Mouse (Mus musculus): ENCODE data around the gene Spsb1. TPM values are rescaled to one million over a fixed set of nuclear protein-coding genes. Genes with fewer than 3 reads are reported as not detected.

The Spsb1 gene
- total RNA-seq, 1 experiment from 2014 or later, result 0.58 TPM

DNA sequence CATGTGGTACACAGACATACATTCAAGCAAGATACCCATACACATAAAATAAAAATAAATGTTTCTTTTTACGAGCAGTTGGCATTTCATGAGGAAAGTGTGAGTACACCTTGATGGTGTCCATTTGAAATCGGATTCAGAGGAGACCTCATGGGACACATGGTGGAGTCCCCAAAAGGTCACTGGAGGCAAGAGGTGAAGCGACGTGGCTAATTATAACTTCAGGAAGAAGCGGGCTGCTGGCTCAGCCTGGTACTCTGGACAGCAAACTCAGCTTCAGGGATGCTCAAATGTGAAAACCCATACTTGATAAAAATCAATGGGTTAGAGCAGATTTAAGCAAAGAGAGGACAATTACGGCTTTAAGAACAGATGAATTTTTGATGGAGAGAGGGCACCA lies 33.5 kb upstream of the Spsb1 start:
- no peak for ATAC-seq (ENCODE audit: extremely low read depth, insufficient number of reproducible peaks, low FRiP score, poor library complexity, severe bottlenecking)

DNA sequence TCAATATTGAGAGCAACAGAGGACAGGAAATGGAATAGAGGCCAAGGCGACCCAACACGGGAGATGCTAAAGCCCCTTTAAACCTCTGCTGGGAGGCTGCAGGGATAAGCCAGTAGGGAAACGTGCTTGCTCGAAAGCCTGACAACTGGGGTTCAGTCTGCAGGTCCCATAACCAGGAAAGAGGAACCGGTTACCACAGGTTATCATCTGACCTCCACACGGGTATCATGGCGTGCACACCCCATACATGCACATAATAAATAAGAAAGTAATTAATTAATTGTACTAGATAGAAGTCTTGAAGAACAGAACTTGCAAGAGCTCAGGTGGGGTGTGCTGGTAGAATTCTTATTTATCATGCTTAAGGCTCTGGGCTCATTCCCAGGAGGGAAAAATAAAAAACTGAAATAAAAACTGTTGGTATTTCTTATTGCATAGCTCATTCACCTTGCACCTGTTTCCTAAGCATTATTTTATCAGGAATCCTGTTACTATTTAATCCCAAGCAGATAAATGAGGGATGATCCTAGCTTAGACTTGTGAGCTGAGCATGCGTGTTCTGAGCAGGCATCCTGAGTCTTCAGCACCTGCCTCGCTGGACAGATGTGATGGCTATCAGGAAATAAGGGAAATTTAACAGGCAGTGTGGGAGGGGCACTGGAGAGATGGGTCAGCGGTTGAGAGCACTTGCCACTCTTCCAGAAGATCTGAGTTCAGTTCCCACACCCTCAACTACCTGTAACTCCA lies 32.0 kb upstream of the Spsb1 start:
- no peak for ATAC-seq (ENCODE audit: extremely low read depth, insufficient number of reproducible peaks, low FRiP score, poor library complexity, severe bottlenecking)

GRCm38 (mm10) chr4:149983921-149984645 lies 29.2 kb upstream of the Spsb1 start:
- no peak for ATAC-seq (ENCODE audit: extremely low read depth, insufficient number of reproducible peaks, low FRiP score, poor library complexity, severe bottlenecking)

DNA sequence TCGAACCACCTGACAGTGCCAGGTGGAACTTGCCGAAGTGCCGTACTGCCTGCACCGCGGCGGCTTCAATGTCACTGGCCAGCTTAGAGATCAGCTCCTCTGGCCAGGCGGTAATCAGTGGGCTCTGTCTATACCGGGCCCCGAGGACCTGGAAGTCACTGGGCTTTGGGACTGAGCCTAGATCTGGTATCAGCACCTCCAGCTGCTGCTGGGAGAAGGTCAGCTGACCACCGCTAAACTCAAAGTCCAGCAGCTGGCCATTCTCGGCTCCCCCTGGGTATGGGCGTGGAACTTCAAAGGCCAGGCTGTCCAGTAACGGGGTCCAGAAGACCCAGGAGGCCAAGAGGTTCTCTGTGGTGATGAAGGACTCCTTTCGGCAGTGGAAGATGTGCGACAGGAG lies 27.3 kb upstream of the Spsb1 start:
- no peak for ATAC-seq (ENCODE audit: extremely low read depth, insufficient number of reproducible peaks, low FRiP score, poor library complexity, severe bottlenecking)

DNA sequence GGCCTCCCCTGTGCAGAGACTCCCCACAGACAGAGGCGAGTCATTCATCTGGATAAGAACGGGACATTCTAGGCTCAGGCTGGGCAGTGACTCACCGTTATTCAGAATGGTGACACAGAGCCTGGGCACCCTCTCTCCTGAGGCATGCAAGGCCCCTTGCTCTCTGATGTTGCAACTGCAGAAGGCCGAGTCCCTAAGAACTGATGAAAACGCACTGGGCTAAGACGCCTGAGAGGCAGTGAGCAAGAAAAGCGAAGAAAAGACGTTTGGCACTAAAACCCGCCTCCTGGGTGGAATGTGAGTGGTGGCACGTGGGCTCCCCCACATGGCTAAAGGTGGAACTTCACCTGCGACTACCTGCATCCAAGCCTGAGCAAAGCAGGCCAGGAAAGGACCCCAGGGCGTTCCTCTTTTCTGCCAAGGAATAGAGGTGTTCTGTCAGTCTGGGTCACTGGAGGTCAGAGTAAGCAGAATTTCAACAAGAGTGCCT lies 25.0 kb upstream of the Spsb1 start:
- ATAC-seq (ENCODE audit: extremely low read depth, insufficient number of reproducible peaks, low FRiP score, poor library complexity, severe bottlenecking), result peak; percentile 77

DNA sequence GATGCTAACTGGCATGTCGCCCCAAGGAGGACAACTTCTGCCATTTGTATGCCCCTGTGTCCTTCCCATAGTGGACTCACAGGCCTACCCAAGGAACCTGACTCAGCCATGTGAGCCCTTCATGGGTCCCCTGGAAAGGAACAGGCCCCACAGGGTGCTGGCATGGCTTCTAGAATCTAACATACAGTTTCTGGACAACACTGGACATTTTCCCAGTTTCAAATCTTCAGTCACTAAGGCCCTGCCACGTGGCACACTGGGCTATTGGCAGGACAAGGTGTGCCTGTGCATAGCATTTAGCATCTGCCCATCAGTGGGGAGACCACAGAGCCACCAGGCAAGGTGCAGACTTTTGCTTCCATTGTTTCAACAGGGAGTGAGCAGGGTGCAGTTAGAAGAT lies 24.0 kb upstream of the Spsb1 start:
- no peak for ATAC-seq (ENCODE audit: extremely low read depth, insufficient number of reproducible peaks, low FRiP score, poor library complexity, severe bottlenecking)

DNA sequence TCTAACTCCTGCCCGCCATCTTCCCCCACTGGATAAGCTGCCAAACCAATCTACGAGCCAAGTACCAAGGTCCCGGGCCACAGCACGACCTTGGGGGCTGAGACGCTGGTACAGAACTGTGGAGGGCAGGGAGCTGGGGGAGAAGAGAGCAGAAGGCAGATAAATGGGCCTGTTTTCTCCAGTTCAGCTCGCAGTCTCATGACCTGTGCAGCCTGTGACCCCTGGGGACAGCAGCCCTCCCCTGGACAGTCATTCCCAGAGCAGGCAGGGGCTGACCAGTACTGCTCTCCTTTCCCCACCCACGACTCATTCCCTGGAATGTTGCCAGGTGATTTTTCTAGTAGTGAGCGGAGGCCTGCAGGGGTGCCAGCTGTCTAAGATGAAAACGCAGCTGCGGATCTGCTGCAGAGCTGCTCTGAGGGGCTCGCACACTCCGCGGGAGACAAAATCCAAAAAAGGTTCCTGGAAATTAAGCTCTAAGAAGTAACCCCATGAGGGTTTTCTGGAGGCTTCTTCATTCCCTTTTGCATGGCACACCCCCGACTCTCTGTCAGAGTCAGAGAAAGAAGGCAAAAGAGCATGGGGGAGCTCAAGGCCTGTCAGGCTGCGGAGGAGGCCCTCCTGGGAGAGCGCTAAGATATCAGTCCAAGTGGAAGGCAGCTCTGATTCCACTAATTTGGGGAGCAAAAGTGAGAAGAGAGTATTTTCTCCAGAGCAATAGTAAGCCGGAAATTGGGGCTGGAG lies 23.1 kb upstream of the Spsb1 start:
- no peak for ATAC-seq (ENCODE audit: extremely low read depth, insufficient number of reproducible peaks, low FRiP score, poor library complexity, severe bottlenecking)

DNA sequence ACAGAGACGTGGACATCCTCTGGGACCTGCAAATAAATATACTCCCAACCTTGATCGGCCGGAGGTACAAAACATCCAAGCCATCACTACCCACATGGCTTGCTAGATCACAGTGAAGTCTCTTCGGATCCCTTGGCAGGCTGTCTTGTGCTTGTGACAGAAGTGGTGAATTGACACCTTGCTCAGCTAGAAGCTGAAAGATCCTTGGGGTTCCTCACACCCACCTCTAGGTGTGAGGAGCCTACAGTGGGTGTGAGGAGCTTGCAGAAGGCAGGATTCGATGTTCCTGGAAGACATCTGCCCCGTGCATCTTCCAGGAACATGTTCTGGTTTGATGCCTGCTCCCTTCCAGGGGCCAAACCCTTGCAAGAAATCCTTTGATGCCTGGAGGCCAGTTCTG lies 22.3 kb upstream of the Spsb1 start:
- ATAC-seq (ENCODE audit: extremely low read depth, insufficient number of reproducible peaks, low FRiP score, poor library complexity, severe bottlenecking), result no peak

- ATAC-seq (ENCODE audit: extremely low read depth, insufficient number of reproducible peaks, low FRiP score, poor library complexity, severe bottlenecking), result no peak
Measured at GRCm38 (mm10) chr4:149975730-149976254, 20.9 kb upstream of the Spsb1 start.

DNA sequence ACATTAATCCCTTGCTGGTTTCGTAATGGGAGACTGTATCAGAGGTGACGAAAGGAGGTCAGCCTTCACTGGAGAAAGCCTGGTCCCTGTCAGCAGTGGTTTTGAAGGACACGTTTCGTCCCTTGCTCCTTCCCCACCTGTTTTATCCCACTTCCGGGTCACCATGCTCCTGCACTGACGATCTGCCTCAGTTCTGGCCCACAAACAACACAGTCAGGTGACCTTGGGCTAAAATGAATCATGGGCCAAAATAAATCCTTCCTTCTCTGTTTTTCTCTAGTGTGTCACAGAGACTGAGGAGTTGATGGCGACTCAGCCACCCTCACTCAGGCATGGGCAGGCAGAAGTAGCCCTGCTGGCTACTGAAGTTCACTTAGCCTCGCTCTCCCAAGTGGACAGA lies 20.4 kb upstream of the Spsb1 start:
- no peak for ATAC-seq (ENCODE audit: extremely low read depth, insufficient number of reproducible peaks, low FRiP score, poor library complexity, severe bottlenecking)

DNA sequence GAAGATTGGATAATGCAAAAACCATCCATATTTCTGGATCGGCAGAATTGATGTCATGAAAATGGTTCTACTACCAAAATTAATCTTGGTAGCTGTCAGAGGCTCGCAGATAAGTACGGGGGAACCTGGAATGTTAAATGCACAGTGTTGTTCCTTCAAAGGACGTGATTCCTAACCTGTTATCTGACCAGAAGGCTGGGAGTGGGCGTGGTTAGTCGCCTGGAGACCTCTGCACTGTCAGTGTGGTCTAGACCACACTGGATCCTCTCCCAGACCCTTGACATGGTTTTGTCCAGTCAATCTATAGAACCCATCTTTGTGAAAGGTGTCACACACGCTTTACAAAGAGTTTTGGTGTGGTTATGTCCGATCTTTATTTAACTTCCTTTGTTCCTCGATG lies 16.6 kb upstream of the Spsb1 start:
- ATAC-seq (ENCODE audit: extremely low read depth, insufficient number of reproducible peaks, low FRiP score, poor library complexity, severe bottlenecking), result no peak

DNA sequence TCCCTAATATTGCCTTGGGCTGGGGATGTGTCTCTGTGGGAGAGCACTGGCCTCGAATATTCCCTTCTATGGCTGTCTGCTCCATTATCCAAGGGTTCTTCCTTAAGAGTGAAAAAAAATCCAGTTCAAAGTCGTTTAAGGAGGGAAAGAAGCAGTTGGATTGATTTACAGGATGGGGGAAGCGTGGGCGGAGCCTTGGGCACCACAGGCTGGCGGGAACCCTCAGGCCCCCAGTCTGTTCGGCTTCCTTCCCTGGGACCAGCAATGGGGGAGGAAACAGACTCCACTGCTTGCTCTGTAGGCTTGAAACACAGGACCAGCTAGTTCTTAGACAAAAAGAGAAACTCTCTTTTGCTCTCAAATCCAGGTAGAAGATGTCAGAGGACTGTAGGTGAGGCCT lies 13.7 kb upstream of the Spsb1 start:
- ATAC-seq (ENCODE audit: extremely low read depth, insufficient number of reproducible peaks, low FRiP score, poor library complexity, severe bottlenecking), result no peak

- no peak for ATAC-seq (ENCODE audit: extremely low read depth, insufficient number of reproducible peaks, low FRiP score, poor library complexity, severe bottlenecking)
Measured at GRCm38 (mm10) chr4:149966963-149967362, 12.1 kb upstream of the Spsb1 start.

GRCm38 (mm10) chr4:149966252-149966651 lies 11.4 kb upstream of the Spsb1 start:
- no peak for ATAC-seq (ENCODE audit: extremely low read depth, insufficient number of reproducible peaks, low FRiP score, poor library complexity, severe bottlenecking)

GRCm38 (mm10) chr4:149965672-149966071 lies 10.8 kb upstream of the Spsb1 start:
- ATAC-seq (ENCODE audit: extremely low read depth, insufficient number of reproducible peaks, low FRiP score, poor library complexity, severe bottlenecking), result no peak

DNA sequence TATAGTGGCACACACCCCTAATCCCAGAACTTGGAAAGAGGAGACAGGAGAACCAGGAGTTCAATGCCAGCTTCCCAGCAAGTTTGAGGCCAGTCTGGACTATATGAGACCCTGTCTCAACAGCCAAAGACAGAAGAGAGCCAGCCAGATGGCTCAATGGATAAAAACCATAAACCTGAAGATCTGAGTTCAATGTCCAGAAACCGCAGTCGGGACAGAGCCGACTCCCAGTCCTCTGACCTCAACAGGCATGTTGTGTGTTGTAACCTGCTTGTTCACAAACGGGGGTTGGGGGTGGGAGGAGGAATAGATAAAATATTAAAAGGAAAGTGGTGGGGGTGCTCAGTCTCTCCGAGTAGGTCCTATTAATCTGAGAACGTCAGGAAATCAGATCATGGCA lies 10.4 kb upstream of the Spsb1 start:
- ATAC-seq (ENCODE audit: extremely low read depth, insufficient number of reproducible peaks, low FRiP score, poor library complexity, severe bottlenecking), result no peak

DNA sequence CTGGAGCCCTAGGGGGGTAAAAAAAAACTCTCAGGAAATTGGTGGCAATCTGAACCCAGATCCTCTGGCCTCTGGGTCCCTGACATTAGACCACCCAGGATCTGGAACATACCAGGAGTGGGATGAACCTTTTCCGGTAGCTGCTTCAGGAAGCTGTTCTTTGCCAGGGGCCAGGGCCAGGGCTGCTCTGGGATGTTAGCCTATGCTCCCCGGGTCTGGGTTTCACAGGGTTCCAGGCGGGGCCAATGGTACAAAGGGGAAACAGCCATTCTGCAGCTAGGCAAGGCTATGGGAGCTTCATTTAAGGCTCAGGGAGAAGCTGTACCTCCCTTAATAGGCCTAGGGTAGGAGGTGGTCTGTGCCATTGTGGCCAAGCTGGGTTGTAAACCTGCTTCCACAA lies 9.9 kb upstream of the Spsb1 start:
- no peak for ATAC-seq (ENCODE audit: extremely low read depth, insufficient number of reproducible peaks, low FRiP score, poor library complexity, severe bottlenecking)

GRCm38 (mm10) chr4:149964285-149964684 lies 9.4 kb upstream of the Spsb1 start:
- no peak for ATAC-seq (ENCODE audit: extremely low read depth, insufficient number of reproducible peaks, low FRiP score, poor library complexity, severe bottlenecking)

DNA sequence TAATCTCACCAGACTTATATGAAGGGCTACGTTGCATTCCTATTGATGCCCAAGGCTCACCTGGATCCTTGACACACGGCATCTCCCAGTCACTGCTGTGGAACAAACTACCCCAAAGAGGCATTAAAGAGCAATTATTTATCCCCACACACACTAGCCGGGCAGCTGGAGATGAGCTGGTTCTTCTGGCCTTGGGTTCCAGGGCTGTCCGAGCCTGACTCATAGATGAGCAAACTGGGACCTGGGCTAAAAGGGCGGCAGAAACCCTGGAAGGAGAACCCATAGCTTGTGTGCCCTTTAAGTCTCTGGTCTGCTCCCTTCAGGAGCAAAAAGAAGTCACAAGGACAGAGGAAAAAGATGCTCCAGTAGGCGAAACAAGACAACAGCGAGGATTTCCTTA lies 5.5 kb upstream of the Spsb1 start:
- no peak for ATAC-seq (ENCODE audit: extremely low read depth, insufficient number of reproducible peaks, low FRiP score, poor library complexity, severe bottlenecking)

- ATAC-seq (ENCODE audit: extremely low read depth, insufficient number of reproducible peaks, low FRiP score, poor library complexity, severe bottlenecking), result no peak
Measured at GRCm38 (mm10) chr4:149959816-149960215, 5.0 kb upstream of the Spsb1 start.
